Mouse (Mus musculus): ENCODE data around the gene Hoxa2.

- no peak for TF ChIP-seq CTCF (IDR thresholded peaks at IDR 0.05; ENCODE audit: low read depth, low read length)
- TF ChIP-seq POLR2A (IDR thresholded peaks at IDR 0.05; ENCODE audit: borderline replicate concordance, low read depth, low read length): no peak
Observed at GRCm38 (mm10) chr6:52191860-52192550, 27.4 kb upstream of the Hoxa2 start.

Data from bone marrow macrophage, adult 2 months (primary cell).